Mouse (Mus musculus): ENCODE measurements at regions not wholly inside any gene's neighbourhood (a gene's known extent, or its start where the extent isn't known, plus 50 kb on each side); places are given as distances from the start of the nearest gene placed in this dataset.

DNA sequence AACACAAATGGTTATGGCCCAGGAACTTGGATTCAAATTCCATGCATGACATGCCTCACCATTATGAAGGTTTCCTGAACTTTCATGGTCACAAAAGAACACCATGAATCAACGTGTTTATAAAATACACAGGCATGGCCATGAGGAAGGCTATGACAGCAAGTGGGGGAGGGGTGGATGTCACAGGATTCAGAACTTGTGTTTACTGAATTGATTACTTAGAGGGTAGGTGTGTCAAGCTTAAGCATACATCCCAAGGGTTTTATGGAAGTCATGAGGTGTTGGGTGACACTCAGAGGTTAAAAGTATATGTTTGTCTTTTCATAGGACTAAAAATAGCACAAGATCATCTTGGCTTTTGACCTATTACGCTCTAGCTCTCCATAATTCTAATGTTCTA lies 61.3 kb upstream of the Insig1 start:
- no peaks in the 10 kb centered on the region for H3K36me3 ChIP-seq (ENCODE audit: control insufficient read depth, insufficient read depth, low read length)
- no peaks in the 10 kb centered on the region for H3K27me3 ChIP-seq (ENCODE audit: control insufficient read depth, insufficient read depth, low read length)
- no peak overlapping the region for H3K27ac ChIP-seq (ENCODE audit: control insufficient read depth, insufficient read depth, low read depth, low read length)
- no peak overlapping the region for H3K4me3 ChIP-seq (ENCODE audit: control insufficient read depth, low read depth, low read length)
- H3K4me1 ChIP-seq (ENCODE audit: control insufficient read depth, insufficient read depth, low read length): no peaks in the 10 kb centered on the region
- no peak for TF ChIP-seq POLR2A (IDR thresholded peaks at IDR 0.05; ENCODE audit: control insufficient read depth, low read depth, low read length)
- TF ChIP-seq CTCF (IDR thresholded peaks at IDR 0.05; ENCODE audit: control insufficient read depth, insufficient read depth, insufficient replicate concordance, low read depth, low read length): no peak

- no peaks in the 10 kb centered on the region for H3K36me3 ChIP-seq (ENCODE audit: control insufficient read depth, insufficient read depth, low read length)
- no peaks in the 10 kb centered on the region for H3K4me1 ChIP-seq (ENCODE audit: control insufficient read depth, insufficient read depth, low read length)
- no peaks in the 10 kb centered on the region for H3K27me3 ChIP-seq (ENCODE audit: control insufficient read depth, insufficient read depth, low read length)
- no peak overlapping the region for H3K4me3 ChIP-seq (ENCODE audit: control insufficient read depth, low read depth, low read length)
- H3K27ac ChIP-seq (ENCODE audit: control insufficient read depth, insufficient read depth, low read depth, low read length): no peak overlapping the region
- TF ChIP-seq CTCF (IDR thresholded peaks at IDR 0.05; ENCODE audit: control insufficient read depth, insufficient read depth, insufficient replicate concordance, low read depth, low read length) (no peak), POLR2A (IDR thresholded peaks at IDR 0.05; ENCODE audit: control insufficient read depth, low read depth, low read length) (no peak)
Measured at GRCm38 (mm10) chr5:28010529-28010928, 60.6 kb upstream of the Insig1 start.

- TF ChIP-seq POLR2A (IDR thresholded peaks at IDR 0.05; ENCODE audit: control insufficient read depth, low read depth, low read length) (no peak), CTCF (IDR thresholded peaks at IDR 0.05; ENCODE audit: control insufficient read depth, insufficient read depth, insufficient replicate concordance, low read depth, low read length) (no peak)
Measured at GRCm38 (mm10) chr5:28012496-28012895, 58.7 kb upstream of the Insig1 start.

DNA sequence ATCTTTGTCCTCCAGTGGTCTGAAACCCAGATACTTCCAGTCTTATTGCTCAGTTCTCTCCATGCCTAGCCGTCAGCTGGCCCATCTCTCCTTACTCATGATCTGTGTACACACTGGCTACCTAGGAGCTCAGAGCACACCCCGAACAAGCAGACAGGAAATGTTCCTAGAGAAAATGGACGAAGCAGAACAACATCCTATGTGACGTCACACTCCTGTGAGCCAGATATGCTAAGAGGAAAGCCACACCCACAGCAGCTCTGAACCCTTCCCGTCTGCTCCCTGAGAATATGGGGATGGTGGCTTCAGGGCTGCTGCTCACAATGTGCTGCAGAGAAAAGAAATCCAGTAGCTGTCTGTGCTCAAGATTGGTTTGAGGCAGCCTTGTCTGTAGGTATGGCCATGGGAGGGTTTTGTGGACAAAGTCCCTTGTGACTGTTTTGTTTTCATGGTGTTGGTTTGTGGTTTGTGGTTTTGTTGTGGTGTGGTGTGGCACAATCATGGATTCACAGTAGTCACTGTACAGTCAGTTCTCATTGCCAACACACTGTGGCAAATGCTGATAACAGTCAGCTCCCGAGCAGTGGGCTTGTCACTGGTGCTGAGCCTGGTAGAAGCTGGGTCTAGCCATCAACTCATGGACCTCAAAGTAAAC lies 57.4 kb upstream of the Insig1 start:
- no peaks in the 10 kb centered on the region for H3K36me3 ChIP-seq (ENCODE audit: control insufficient read depth, insufficient read depth, low read length)
- H3K4me1 ChIP-seq (ENCODE audit: control insufficient read depth, insufficient read depth, low read length): no peaks in the 10 kb centered on the region
- H3K27ac ChIP-seq (ENCODE audit: control insufficient read depth, insufficient read depth, low read depth, low read length): no peak overlapping the region
- H3K27me3 ChIP-seq (ENCODE audit: control insufficient read depth, insufficient read depth, low read length): no peaks in the 10 kb centered on the region
- no peak for TF ChIP-seq POLR2A (IDR thresholded peaks at IDR 0.05; ENCODE audit: control insufficient read depth, low read depth, low read length)
- no peak for TF ChIP-seq CTCF (IDR thresholded peaks at IDR 0.05; ENCODE audit: control insufficient read depth, insufficient read depth, insufficient replicate concordance, low read depth, low read length)
- H3K4me3 ChIP-seq (ENCODE audit: control insufficient read depth, low read depth, low read length): no peak overlapping the region

More at GRCm38 (mm10) chr5:28012496-28012895, 58.7 kb upstream of the Insig1 start:
- Histone ChIP-seq H3K4me3 (ENCODE audit: control insufficient read depth, low read depth, low read length) (no peak overlapping the region), H3K27ac (ENCODE audit: control insufficient read depth, insufficient read depth, low read depth, low read length) (no peak overlapping the region), H3K27me3 (ENCODE audit: control insufficient read depth, insufficient read depth, low read length) (no peaks in the 10 kb centered on the region), H3K4me1 (ENCODE audit: control insufficient read depth, insufficient read depth, low read length) (no peaks in the 10 kb centered on the region), H3K36me3 (ENCODE audit: control insufficient read depth, insufficient read depth, low read length) (no peaks in the 10 kb centered on the region)

GRCm38 (mm10) chr5:28019864-28020263 lies 51.3 kb upstream of the Insig1 start:
- Histone ChIP-seq H3K4me1 (ENCODE audit: control insufficient read depth, insufficient read depth, low read length) (no peaks in the 10 kb centered on the region), H3K4me3 (ENCODE audit: control insufficient read depth, low read depth, low read length) (no peak overlapping the region), H3K27me3 (ENCODE audit: control insufficient read depth, insufficient read depth, low read length) (no peaks in the 10 kb centered on the region), H3K36me3 (ENCODE audit: control insufficient read depth, insufficient read depth, low read length) (no peaks in the 10 kb centered on the region), H3K27ac (ENCODE audit: control insufficient read depth, insufficient read depth, low read depth, low read length) (no peak overlapping the region)
- TF ChIP-seq CTCF (IDR thresholded peaks at IDR 0.05; ENCODE audit: control insufficient read depth, insufficient read depth, insufficient replicate concordance, low read depth, low read length): no peak
- no peak for TF ChIP-seq POLR2A (IDR thresholded peaks at IDR 0.05; ENCODE audit: control insufficient read depth, low read depth, low read length)
